Mouse (Mus musculus): ENCODE data around the gene Emd. TPM values are rescaled to one million over a fixed set of nuclear protein-coding genes. Genes with fewer than 3 reads are reported as not detected.

Gene Emd
- polyA plus RNA-seq, 1 experiment from 2014 or later, result 16.2 TPM

Small RNAs within 50 kb of the gene (microRNA-seq; reads per million reads assigned to microRNA genes)
- gene Mir7091, result not detected

Other genes with a start within 250 kb of the Emd start
- 53.0 and 55.9 TPM in 2 replicates for gene Irak1, start 230.8 kb upstream of the Emd start, polyA plus RNA-seq (2015; fragmentation: Nextera tagmentation; extraction: Ambion mirVana)
- not detected in 2 replicates for gene Opn1mw, start 127.2 kb upstream of the Emd start, polyA plus RNA-seq (2015; fragmentation: Nextera tagmentation; extraction: Ambion mirVana)
- 11.3 and 11.5 TPM in 2 replicates for gene Mecp2, start 119.3 kb upstream of the Emd start, polyA plus RNA-seq (2015; fragmentation: Nextera tagmentation; extraction: Ambion mirVana)
- not detected in 2 replicates for gene Tex28, start 86.8 kb upstream of the Emd start, polyA plus RNA-seq (2015; fragmentation: Nextera tagmentation; extraction: Ambion mirVana)
- 0.09 and 0.10 TPM in 2 replicates for gene Tktl1, start 77.4 kb upstream of the Emd start, polyA plus RNA-seq (2015; fragmentation: Nextera tagmentation; extraction: Ambion mirVana)
- 129 and 177 TPM in 2 replicates for gene Flna, start 4.9 kb upstream of the Emd start, polyA plus RNA-seq (2015; fragmentation: Nextera tagmentation; extraction: Ambion mirVana)
- 368 and 465 TPM in 2 replicates for gene Rpl10, start 16.1 kb downstream of the Emd start, polyA plus RNA-seq (2015; fragmentation: Nextera tagmentation; extraction: Ambion mirVana)
- 77.6 and 87.9 TPM in 2 replicates for gene Taz, start 27.2 kb downstream of the Emd start, polyA plus RNA-seq (2015; fragmentation: Nextera tagmentation; extraction: Ambion mirVana)
- 15.7 and 17.3 TPM in 2 replicates for gene Dnase1l1, start 27.6 kb downstream of the Emd start, polyA plus RNA-seq (2015; fragmentation: Nextera tagmentation; extraction: Ambion mirVana)
- 126 and 131 TPM in 2 replicates for gene Atp6ap1, start 42.4 kb downstream of the Emd start, polyA plus RNA-seq (2015; fragmentation: Nextera tagmentation; extraction: Ambion mirVana)
- gene Gdi1, start 50.3 kb downstream of the Emd start, polyA plus RNA-seq (2015; fragmentation: Nextera tagmentation; extraction: Ambion mirVana), result 144 and 150 TPM in 2 replicates
- 55.0 and 56.6 TPM in 2 replicates for gene Fam50a, start 58.3 kb downstream of the Emd start, polyA plus RNA-seq (2015; fragmentation: Nextera tagmentation; extraction: Ambion mirVana)
- gene Plxna3, start 74.4 kb downstream of the Emd start, polyA plus RNA-seq (2015; fragmentation: Nextera tagmentation; extraction: Ambion mirVana), result 3.3 and 5.6 TPM in 2 replicates
- 79.3 and 81.7 TPM in 2 replicates for gene Lage3, start 98.9 kb downstream of the Emd start, polyA plus RNA-seq (2015; fragmentation: Nextera tagmentation; extraction: Ambion mirVana)
- 61.2 and 66.1 TPM in 2 replicates for gene Ubl4a, start 118.5 kb downstream of the Emd start, polyA plus RNA-seq (2015; fragmentation: Nextera tagmentation; extraction: Ambion mirVana)
- 14.9 and 17.2 TPM in 2 replicates for gene Slc10a3, start 118.7 kb downstream of the Emd start, polyA plus RNA-seq (2015; fragmentation: Nextera tagmentation; extraction: Ambion mirVana)
- gene Fam3a, start 138.6 kb downstream of the Emd start, polyA plus RNA-seq (2015; fragmentation: Nextera tagmentation; extraction: Ambion mirVana), result 26.4 and 29.0 TPM in 2 replicates
- 21.9 and 23.0 TPM in 2 replicates for gene Ikbkg, start 138.6 kb downstream of the Emd start, polyA plus RNA-seq (2015; fragmentation: Nextera tagmentation; extraction: Ambion mirVana)
- 18.0 and 20.3 TPM in 2 replicates for gene G6pdx, start 174.5 kb downstream of the Emd start, polyA plus RNA-seq (2015; fragmentation: Nextera tagmentation; extraction: Ambion mirVana)
- not detected in 2 replicates for gene Gm6880, start 226.7 kb downstream of the Emd start, polyA plus RNA-seq (2015; fragmentation: Nextera tagmentation; extraction: Ambion mirVana)